Mouse (Mus musculus): ENCODE measurements around the gene Tarbp1.

Tarbp1 gene

GRCm38 (mm10) chr8:126405030-126405429 lies 69.8 kb downstream of the Tarbp1 start:
- DNase-seq = no peak

GRCm38 (mm10) chr8:126404550-126404949 lies 70.3 kb downstream of the Tarbp1 start:
- DNase-seq = peak in 1 of 2 experiments; percentile 25

GRCm38 (mm10) chr8:126398349-126398748 lies 76.5 kb downstream of the Tarbp1 start:
- peak; percentile 14 to 39 for DNase-seq

- DNase-seq = no peak
Observed at GRCm38 (mm10) chr8:126395917-126396316, 78.9 kb downstream of the Tarbp1 start.

GRCm38 (mm10) chr8:126395386-126395785 lies 79.5 kb downstream of the Tarbp1 start:
- DNase-seq = no peak

- DNase-seq = peak; percentile 73 to 74
Observed at GRCm38 (mm10) chr8:126391541-126391940, 83.3 kb downstream of the Tarbp1 start.

GRCm38 (mm10) chr8:126387566-126387965 lies 87.3 kb downstream of the Tarbp1 start:
- DNase-seq = no peak

- DNase-seq = peak; percentile 53 to 60
Observed at GRCm38 (mm10) chr8:126382749-126383148, 92.1 kb downstream of the Tarbp1 start.

GRCm38 (mm10) chr8:126382216-126382615 lies 92.6 kb downstream of the Tarbp1 start:
- DNase-seq = peak in 1 of 2 experiments; percentile 45

GRCm38 (mm10) chr8:126381299-126381698 lies 93.6 kb downstream of the Tarbp1 start:
- DNase-seq = peak in 1 of 2 experiments; percentile 16

GRCm38 (mm10) chr8:126380141-126380540 lies 94.7 kb downstream of the Tarbp1 start:
- peak in 1 of 2 experiments; percentile 38 for DNase-seq

GRCm38 (mm10) chr8:126379580-126379979 lies 95.3 kb downstream of the Tarbp1 start:
- DNase-seq = no peak
